Mouse (Mus musculus) left cerebral cortex, adult 9 months (tissue): ENCODE measurements around the gene Ccdc6.
"Not testable (repeated sequence)": the region's sequence is repeated elsewhere in the genome, so short reads cannot be mapped to it uniquely, and the experiment has no call there.

Source experiments
- DNase-seq, 2 experiments: peaks; one replicate each; pipeline ENCODE4 v3.0.0; 2022; ENCODE audit warnings: low spot score in 2 of 2

Gene Ccdc6

GRCm38 (mm10) chr10:70211281-70211680, 114.4 kb downstream of the Ccdc6 start:
- DNase-seq: no peak

- DNase-seq: no peak
Measured at GRCm38 (mm10) chr10:70220971-70221370, 124.0 kb downstream of the Ccdc6 start.

DNA sequence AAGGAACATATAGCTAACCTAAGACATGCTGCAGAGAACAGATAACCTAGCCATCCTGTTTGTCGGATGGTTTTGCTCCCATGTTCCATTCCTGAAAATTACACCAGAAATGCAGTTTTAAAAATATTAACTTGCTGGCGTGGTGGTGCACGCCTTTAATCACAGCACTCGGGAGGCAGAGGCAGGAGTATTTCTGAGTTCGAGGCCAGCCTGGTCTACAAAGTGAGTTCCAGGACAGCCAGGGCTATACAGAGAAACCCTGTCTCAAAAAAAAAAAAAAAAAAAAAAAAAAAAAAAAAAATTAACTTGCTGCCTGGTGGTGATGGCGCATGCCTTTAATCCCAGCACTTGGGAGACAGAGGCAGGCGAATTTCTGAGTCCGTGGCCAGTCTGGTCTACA, 125.3 kb downstream of the Ccdc6 start:
- DNase-seq: not testable (repeated sequence)

- no peak for DNase-seq
Measured at GRCm38 (mm10) chr10:70224571-70224970, 127.7 kb downstream of the Ccdc6 start.

DNA sequence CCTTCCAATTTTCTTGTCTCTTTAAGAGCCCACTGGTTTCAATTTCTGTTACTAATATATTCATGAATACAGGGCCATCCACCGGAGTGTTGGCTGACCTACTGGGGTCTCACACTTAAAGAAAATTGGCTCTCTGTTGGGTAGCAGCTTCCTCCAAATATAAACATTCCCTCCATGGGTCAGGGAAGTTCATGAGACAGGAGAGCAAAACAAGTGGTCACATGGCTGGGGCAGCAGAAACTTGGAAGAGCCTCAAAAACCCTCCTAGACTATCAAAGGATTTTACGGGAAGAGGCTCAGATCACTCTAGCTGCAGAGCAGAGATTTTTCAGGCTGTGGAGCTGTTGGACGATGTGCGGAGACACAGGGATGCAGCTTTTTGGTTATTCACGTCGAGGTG, 128.8 kb downstream of the Ccdc6 start:
- DNase-seq: no peak

DNA sequence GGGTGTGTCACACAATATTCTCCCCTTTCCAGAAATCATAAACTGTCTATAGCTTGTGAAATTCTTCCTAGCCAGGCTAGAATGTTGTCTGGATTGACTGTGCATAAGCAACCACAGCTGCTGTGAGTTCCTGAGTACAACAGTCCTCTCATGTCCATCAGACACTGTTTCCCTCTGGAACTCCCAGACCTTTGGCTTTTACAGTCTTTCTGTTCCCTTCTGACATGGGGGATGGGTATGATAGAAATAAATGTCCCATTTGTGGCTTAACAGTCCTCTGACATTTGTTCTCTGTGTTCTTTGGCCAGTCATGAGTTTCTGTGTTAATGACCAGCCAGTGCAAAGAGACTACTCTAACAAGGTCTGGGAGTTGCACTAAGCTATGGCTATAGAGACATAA, 129.7 kb downstream of the Ccdc6 start:
- no peak for DNase-seq

GRCm38 (mm10) chr10:70230352-70230751, 133.4 kb downstream of the Ccdc6 start:
- no peak for DNase-seq

GRCm38 (mm10) chr10:70237936-70238335, 141.0 kb downstream of the Ccdc6 start:
- no peak for DNase-seq
